Mouse (Mus musculus) forebrain, embryonic 15.5 days (tissue): ENCODE measurements around the gene Nlrc5. TPM values are rescaled to one million over a fixed set of nuclear protein-coding genes. Genes with fewer than 3 reads are reported as not detected.

Experiments used
- ATAC-seq: fragments of 200-750 bp; cut with Nextera tagmentation; replicated peaks from 2 replicates; pipeline ENCODE4 v1.8.0; 2017; ENCODE audit warnings: mild to moderate bottlenecking, moderate TSS enrichment, moderate library complexity
- H3K27ac ChIP-seq: fragments of 300-500 bp; sonication (generic); replicated peaks from 2 replicates; pipeline ENCODE4 v1.5.1; 2015; ENCODE audit warnings: mild to moderate bottlenecking, inconsistent platforms
- H3K27me3 ChIP-seq: fragments of 300-500 bp; sonication (generic); 2 replicates; pipeline ENCODE4 v1.6.1; 2015; ENCODE audit warnings: inconsistent platforms
- H3K36me3 ChIP-seq: fragments of 300-500 bp; sonication (generic); 2 replicates; pipeline ENCODE4 v1.6.1; 2015; ENCODE audit warnings: mild to moderate bottlenecking, inconsistent platforms
- H3K4me1 ChIP-seq: fragments of 300-500 bp; sonication (generic); 2 replicates; pipeline ENCODE4 v1.6.1; 2015; ENCODE audit warnings: inconsistent platforms
- H3K4me2 ChIP-seq: fragments of 300-500 bp; sonication (generic); replicated peaks from 2 replicates; pipeline ENCODE4 v1.6.1; 2015; ENCODE audit warnings: mild to moderate bottlenecking, inconsistent platforms
- H3K4me3 ChIP-seq: fragments of 300-500 bp; sonication (generic); 2 replicates; pipeline ENCODE4 v1.5.1; 2015; ENCODE audit warnings: mild to moderate bottlenecking, inconsistent platforms
- H3K9ac ChIP-seq: fragments of 300-500 bp; sonication (generic); replicated peaks from 2 replicates; pipeline ENCODE4 v1.6.1; 2015; ENCODE audit warnings: mild to moderate bottlenecking, inconsistent platforms
- H3K9me3 ChIP-seq: fragments of 300-500 bp; sonication (generic); 2 replicates; pipeline ENCODE4 v1.6.1; 2016; ENCODE audit warnings: inconsistent platforms
- WGBS: fragments of 180-500 bp; shearing (Covaris S2); methylation state at CpG from one replicate; pipeline ENCODE4 v1.1.7; 2015; ENCODE audit warnings: mixed read lengths; 5-methylcytosine and 5-hydroxymethylcytosine counted together
- microRNA-seq: library from miRNA; unstranded; fragments of <30 nt; microRNA quantifications from one replicate; pipeline ENCODE4, GENCODE M21; 2016
- polyA plus RNA-seq: library from polyadenylated mRNA; unstranded; fragments of >200 nt; fragmentation: Nextera tagmentation; extraction: Ambion mirVana; gene quantifications from 2 replicates; pipeline ENCODE4 v1.2.1, GENCODE M21; 2015

Gene Nlrc5
- polyA plus RNA-seq, 1 experiment from 2014 or later, result 0.22 TPM

DNA sequence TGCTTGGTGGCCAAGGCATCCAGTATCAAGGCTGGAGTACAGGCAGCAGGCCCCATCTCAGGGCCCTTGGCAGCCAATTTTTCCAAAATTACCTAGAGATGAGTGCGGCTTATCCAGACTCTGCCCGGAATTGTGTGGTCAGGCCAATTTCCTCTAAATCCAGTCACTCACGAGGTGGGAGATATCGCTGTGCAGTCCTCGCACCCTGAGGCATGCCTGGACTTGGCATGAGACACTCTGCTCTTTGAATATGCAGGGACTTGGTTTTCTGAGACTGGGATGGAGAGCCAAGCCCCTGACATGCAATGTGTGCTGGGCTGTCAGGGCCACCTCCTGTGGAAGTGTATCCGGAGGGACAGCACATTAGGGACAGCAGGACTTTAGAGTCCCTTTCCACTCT, 131.9 kb downstream of the Nlrc5 start:
- 49% methylated on average over 6 of the region's 6 CpGs for WGBS
- ATAC-seq, result no peak
- Histone ChIP-seq H3K9me3 (no peaks in the 10 kb centered on the region), H3K4me3 (no peak overlapping the region), H3K27me3 (no peaks in the 10 kb centered on the region), H3K36me3 (no peaks in the 10 kb centered on the region), H3K4me2 (no peak overlapping the region), H3K9ac (no peak overlapping the region), H3K27ac (peak overlapping the region; percentile 85), H3K4me1 (peaks cover 35% of the 10 kb centered on the region)

DNA sequence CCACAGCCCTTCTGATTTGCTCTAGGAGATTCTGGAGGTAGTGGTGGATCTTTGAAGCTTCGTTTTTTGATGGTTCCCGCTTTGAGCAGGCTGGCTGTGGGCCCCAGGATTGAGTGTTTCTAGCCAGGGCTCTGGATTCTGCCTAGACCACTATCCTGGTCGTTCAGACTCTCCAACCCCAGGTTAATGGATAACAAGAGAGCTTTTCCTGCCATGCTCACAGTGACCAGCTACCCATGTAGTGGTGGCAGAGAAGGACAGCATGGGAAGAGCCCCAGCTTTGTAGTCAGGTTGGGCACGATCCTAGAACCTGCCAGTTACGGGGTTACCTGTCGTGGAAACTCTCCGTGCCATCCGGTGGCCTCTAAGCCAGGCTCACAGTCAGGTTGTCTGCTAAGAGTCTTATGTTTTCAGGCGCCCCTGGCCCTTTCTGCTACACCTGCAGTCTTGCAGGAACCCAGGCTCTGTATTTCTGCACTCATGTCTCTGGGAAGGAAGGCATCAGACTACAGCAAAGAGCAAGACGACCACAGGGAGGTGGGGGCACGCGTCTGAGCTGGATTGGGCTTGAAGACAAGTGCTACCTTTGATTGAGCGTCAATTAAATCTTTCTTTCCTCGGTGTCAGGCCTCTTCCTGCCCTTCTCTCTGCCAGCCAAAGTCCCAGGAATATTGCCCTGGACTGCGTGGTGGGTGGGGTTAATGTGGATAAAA, 132.4 kb downstream of the Nlrc5 start:
- Histone ChIP-seq H3K4me2 (peak overlapping the region; percentile 22), H3K9me3 (no peaks in the 10 kb centered on the region), H3K4me3 (no peak overlapping the region), H3K27ac (peak overlapping the region; percentile 85), H3K27me3 (no peaks in the 10 kb centered on the region), H3K9ac (peak overlapping the region; percentile 19; the same call in 1 of the 2 replicates), H3K4me1 (peaks cover 29% of the 10 kb centered on the region), H3K36me3 (no peaks in the 10 kb centered on the region)
- ATAC-seq, result peak; percentile 55
- WGBS, result 39% methylated on average over 15 of the region's 15 CpGs

DNA sequence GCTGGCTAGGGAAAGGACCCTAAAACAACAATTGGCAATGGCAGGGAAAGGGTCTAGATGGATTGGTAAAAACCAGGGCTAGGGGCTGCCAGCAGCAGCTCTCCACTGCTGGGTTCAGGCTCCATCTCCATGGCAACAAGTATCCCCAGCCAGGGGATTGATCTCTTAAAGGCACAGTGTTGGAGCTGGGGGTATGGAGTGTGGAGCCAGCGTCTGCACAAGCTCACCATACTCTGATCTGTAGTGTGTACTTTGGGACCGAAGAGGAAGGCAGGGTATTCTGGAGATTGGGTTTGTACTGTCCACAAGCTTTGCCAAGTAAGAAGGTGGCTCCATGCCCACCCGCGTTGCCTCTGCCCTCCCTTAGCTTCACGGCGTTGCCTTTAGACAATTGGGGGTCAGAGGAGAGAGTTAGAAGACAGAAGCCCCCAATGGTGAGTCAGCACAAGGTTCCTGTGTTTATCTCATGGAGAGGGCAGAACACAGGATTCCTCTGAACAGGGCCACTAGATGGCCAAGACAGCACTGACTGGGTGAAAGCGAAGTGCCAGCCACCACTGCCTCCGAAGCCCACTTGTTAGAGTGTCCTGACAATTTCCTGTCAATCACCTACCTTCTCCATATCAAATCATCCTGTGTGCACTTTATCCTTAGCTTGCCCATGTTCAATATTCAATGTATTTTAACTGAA, 133.1 kb downstream of the Nlrc5 start:
- H3K27ac ChIP-seq, result peak overlapping the region; percentile 85
- ATAC-seq, result peak; percentile 93
- H3K4me2 ChIP-seq, result peak overlapping the region; percentile 22
- peaks cover 28% of the 10 kb centered on the region for H3K4me1 ChIP-seq
- no peaks in the 10 kb centered on the region for H3K36me3 ChIP-seq
- 41% methylated on average over 8 of the region's 8 CpGs for WGBS
- H3K4me3 ChIP-seq, result no peak overlapping the region
- no peak overlapping the region for H3K9ac ChIP-seq
- no peaks in the 10 kb centered on the region for H3K27me3 ChIP-seq
- H3K9me3 ChIP-seq, result no peaks in the 10 kb centered on the region

DNA sequence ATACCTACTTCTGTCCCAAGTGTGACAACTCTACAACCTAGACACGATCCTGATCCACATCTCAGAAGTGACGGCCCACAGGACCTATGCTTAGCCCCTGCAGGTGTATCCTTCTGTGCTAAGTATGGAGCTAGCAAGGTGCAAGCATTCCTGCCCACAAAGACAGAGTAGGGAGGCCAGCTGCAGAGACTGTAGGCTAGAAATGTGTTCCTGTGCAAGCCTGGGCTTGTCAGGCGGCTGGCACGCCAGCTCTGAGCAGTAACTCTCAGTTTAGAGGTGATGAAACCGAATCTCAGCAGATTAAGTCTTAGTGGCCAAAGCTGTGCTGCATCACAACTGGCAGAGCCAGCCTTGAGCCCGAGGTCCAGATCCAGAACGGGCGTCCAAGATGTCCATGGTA, 133.9 kb downstream of the Nlrc5 start:
- no peak overlapping the region for H3K4me2 ChIP-seq
- no peak overlapping the region for H3K9ac ChIP-seq
- H3K27ac ChIP-seq, result 0 out of 2 replicates have a peak overlapping the region, but pooled peaks have one; percentile 20
- no peaks in the 10 kb centered on the region for H3K27me3 ChIP-seq
- no peaks in the 10 kb centered on the region for H3K36me3 ChIP-seq
- WGBS, result 94% methylated on average over 8 of the region's 8 CpGs
- H3K9me3 ChIP-seq, result no peaks in the 10 kb centered on the region
- no peak overlapping the region for H3K4me3 ChIP-seq
- peaks cover 28% of the 10 kb centered on the region for H3K4me1 ChIP-seq
- ATAC-seq, result no peak

DNA sequence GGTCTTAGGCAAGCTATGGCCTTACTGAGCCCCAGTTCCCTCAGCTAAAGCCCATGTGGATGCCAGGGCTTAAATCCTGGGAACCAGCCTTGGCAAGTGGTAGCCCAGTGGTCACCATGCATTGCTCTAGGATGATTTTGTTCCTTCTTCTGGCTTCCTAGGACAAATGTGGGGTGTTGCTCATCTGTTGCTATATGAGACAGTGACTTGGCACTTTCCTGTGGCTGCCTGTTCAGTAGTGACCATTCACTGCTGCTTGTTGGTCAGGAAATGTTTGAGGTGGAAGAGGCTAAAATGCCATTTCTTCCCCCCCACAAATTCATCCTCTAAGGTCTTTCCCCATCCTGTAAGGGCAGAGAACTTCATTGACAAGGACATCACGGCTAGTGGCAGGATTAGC, 135.3 kb downstream of the Nlrc5 start:
- Histone ChIP-seq H3K4me3 (no peak overlapping the region), H3K9me3 (no peaks in the 10 kb centered on the region), H3K9ac (no peak overlapping the region), H3K4me2 (no peak overlapping the region), H3K27me3 (no peaks in the 10 kb centered on the region), H3K27ac (0 out of 2 replicates have a peak overlapping the region, but pooled peaks have one; percentile 21), H3K36me3 (no peaks in the 10 kb centered on the region; the same call in 1 of the 2 replicates), H3K4me1 (peaks cover 40% of the 10 kb centered on the region)
- WGBS, result 59% methylated on average over 1 of the region's 1 CpGs
- no peak for ATAC-seq

DNA sequence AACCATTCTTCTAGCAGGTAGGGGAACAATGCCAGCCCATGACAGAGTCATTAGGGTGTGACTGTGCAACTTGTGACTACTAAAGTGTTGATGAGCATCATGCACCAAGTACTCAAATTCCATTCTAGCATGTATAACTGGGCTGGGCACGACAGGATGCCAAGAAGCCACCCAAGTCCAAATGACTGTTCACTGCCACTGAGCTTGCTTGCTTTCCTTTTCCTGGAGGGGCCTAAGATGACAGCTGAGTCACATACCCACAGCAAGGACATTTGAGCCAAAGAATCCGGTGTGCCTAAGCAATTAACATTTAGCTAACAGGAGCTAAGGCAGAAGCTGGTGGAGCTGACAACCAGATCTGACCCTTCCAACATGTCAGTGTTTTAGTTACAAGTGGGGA, 137.7 kb downstream of the Nlrc5 start:
- no peak overlapping the region for H3K9ac ChIP-seq
- H3K4me1 ChIP-seq, result peaks cover 33% of the 10 kb centered on the region
- H3K9me3 ChIP-seq, result no peaks in the 10 kb centered on the region
- peaks cover 20% of the 10 kb centered on the region; the same call in 1 of the 2 replicates for H3K36me3 ChIP-seq
- H3K4me2 ChIP-seq, result no peak overlapping the region
- no peak overlapping the region for H3K4me3 ChIP-seq
- ATAC-seq, result no peak
- no peaks in the 10 kb centered on the region for H3K27me3 ChIP-seq
- no peak overlapping the region for H3K27ac ChIP-seq
- WGBS, result 71% methylated on average over 2 of the region's 2 CpGs

DNA sequence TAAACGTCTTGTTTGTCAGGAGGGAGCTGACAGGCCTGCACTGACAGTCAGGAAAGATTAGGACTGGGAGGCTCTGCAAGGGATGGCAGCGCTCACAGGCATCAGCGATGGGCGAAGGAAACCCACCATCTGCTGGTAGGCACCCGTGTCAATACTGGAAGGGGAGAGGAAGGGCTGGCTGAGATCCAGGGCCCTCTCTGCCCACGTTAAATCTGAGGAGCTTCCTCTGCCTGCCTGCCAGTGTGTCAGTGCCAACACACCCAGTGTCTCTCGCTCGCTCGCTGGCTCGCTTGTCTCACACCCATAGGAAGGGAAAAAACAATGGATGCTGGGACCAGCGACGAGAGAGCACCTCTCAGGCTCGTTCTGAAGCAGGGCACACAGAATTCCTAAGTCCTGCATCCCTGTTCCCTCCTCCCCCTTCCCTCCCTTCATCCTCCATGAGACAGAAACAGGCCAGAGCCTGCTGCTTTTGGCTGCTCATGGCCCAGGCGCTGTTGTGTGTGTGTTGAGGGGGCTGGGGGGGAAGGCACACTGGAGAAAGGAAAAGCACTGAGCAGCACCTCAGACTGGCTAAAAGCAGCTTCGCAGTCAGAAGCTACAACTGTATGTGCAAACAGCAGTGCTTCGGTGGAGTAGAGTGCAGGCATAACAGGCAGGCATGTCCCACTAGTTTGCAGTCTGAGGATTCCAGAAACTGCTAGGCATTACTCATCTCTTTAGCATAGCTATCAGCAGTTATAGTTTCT, 140.2 kb downstream of the Nlrc5 start:
- H3K36me3 ChIP-seq, result peaks cover 36% of the 10 kb centered on the region
- no peaks in the 10 kb centered on the region for H3K9me3 ChIP-seq
- H3K27me3 ChIP-seq, result no peaks in the 10 kb centered on the region
- no peak overlapping the region for H3K4me3 ChIP-seq
- H3K4me2 ChIP-seq, result no peak overlapping the region
- H3K9ac ChIP-seq, result 0 out of 2 replicates have a peak overlapping the region, but pooled peaks have one; percentile 1
- peak overlapping the region; percentile 89 for H3K27ac ChIP-seq
- peaks cover 20% of the 10 kb centered on the region for H3K4me1 ChIP-seq
- WGBS, result 47% methylated on average over 16 of the region's 16 CpGs
- peak; percentile 90 for ATAC-seq

DNA sequence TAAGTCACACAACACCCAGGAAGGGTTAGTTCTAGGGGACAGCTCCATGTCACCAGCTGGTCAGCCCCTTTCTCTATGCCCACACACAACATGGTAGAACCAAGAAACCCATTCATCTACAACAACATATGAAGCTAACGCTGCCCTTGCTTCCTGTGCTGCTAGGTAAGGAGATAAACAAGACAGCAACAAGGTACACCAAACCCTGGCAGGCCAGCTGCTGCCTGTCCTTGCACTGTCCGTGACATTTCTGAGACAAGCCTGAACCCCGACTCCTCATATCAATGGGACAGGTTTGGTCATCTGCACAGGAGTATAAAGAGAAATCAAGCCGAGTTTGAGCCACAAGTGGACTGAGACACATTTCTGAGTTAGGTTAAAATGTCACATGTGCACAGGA, 141.0 kb downstream of the Nlrc5 start:
- Histone ChIP-seq H3K27me3 (no peaks in the 10 kb centered on the region), H3K9me3 (no peaks in the 10 kb centered on the region), H3K4me2 (no peak overlapping the region), H3K4me1 (peaks cover 20% of the 10 kb centered on the region), H3K27ac (peak overlapping the region; percentile 89), H3K4me3 (no peak overlapping the region), H3K36me3 (peaks cover 42% of the 10 kb centered on the region), H3K9ac (no peak overlapping the region)
- ATAC-seq, result no peak
- WGBS, result 92% methylated on average over 4 of the region's 4 CpGs

Small RNA genes within 50 kb of the gene (microRNA-seq; reads per million reads assigned to microRNA genes)
- not detected for gene Mir7072

Other genes with a start within 250 kb of the Nlrc5 start
- 63.0 and 66.3 TPM in 2 replicates for gene Nup93, start 219.8 kb upstream of the Nlrc5 start, polyA plus RNA-seq
- gene Slc12a3, start 105.2 kb upstream of the Nlrc5 start, polyA plus RNA-seq, result not detected in 2 replicates
- gene Herpud1, start 47.9 kb upstream of the Nlrc5 start, polyA plus RNA-seq, result 62.5 and 66.5 TPM in 2 replicates
- 22.4 and 24.8 TPM in 2 replicates for gene Cpne2, start 98.6 kb downstream of the Nlrc5 start, polyA plus RNA-seq
- gene Rspry1, start 167.6 kb downstream of the Nlrc5 start, polyA plus RNA-seq, result 50.1 and 52.0 TPM in 2 replicates
- gene Fam192a, start 167.6 kb downstream of the Nlrc5 start, polyA plus RNA-seq, result 97.5 and 103 TPM in 2 replicates
- 198 and 206 TPM in 2 replicates for gene Arl2bp, start 232.2 kb downstream of the Nlrc5 start, polyA plus RNA-seq